Mouse (Mus musculus) midbrain, postnatal 0 days (tissue): ENCODE measurements around the gene Fank1. TPM values are rescaled to one million over a fixed set of nuclear protein-coding genes. Genes with fewer than 3 reads are reported as not detected.

Experiments
- ATAC-seq: fragments of 200-750 bp; cut with Nextera tagmentation; 2 replicates; pipeline ENCODE4 v1.8.0; 2017; ENCODE audit warnings: moderate number of reproducible peaks, mild to moderate bottlenecking, moderate TSS enrichment, moderate library complexity; ENCODE audit not compliant: low FRiP score
- DNase-seq: peaks from one replicate; pipeline ENCODE4 v3.0.0-alpha.2; 2015; ENCODE audit warnings: low spot score
- H3K27ac ChIP-seq: fragments of 300-500 bp; sonication (generic); 2 replicates; pipeline ENCODE4 v1.5.1; 2014; ENCODE audit warnings: low read depth, mild to moderate bottlenecking, low read length, mixed read lengths
- H3K27me3 ChIP-seq: fragments of 300-500 bp; sonication (generic); 2 replicates; pipeline ENCODE4 v1.6.1; 2014; ENCODE audit warnings: low read length, control low read depth, mixed read lengths; ENCODE audit not compliant: insufficient read depth
- H3K36me3 ChIP-seq: fragments of 300-500 bp; sonication (generic); 2 replicates; pipeline ENCODE4 v1.6.1; 2014; ENCODE audit warnings: low read length, control low read depth, mixed read lengths; ENCODE audit not compliant: insufficient read depth
- H3K4me1 ChIP-seq: fragments of 300-500 bp; sonication (generic); 2 replicates; pipeline ENCODE4 v1.6.1; 2014; ENCODE audit warnings: mild to moderate bottlenecking, control low read depth, antibody characterized with exemption, low read length, mixed read lengths; ENCODE audit not compliant: insufficient read depth
- H3K4me2 ChIP-seq: fragments of 300-500 bp; sonication (generic); 2 replicates; pipeline ENCODE4 v1.6.1; 2014; ENCODE audit warnings: low read depth, mild to moderate bottlenecking, low read length, mixed read lengths; ENCODE audit not compliant: poor library complexity, severe bottlenecking
- H3K4me3 ChIP-seq: fragments of 300-500 bp; sonication (generic); 2 replicates; pipeline ENCODE4 v1.5.1; 2014; ENCODE audit warnings: low read depth, mild to moderate bottlenecking, low read length, moderate library complexity
- H3K9ac ChIP-seq: fragments of 300-500 bp; sonication (generic); replicated peaks from 2 replicates; pipeline ENCODE4 v1.6.1; 2014; ENCODE audit warnings: mild to moderate bottlenecking, low read length, moderate library complexity, mixed read lengths; ENCODE audit not compliant: poor library complexity, severe bottlenecking
- H3K9me3 ChIP-seq: fragments of 300-500 bp; sonication (generic); 2 replicates; pipeline ENCODE4 v1.6.1; 2016; ENCODE audit warnings: low read length, control low read depth
- CTCF ChIP-seq: IDR thresholded peaks from 2 replicates; pipeline ENCODE4 v1.5.1; 2016; ENCODE audit warnings: antibody characterized with exemption, mild to moderate bottlenecking
- WGBS: fragments of 180-500 bp; shearing (Covaris S2); extraction: QIAGEN DNeasy Blood & Tissue Kit; methylation state at CpG from one replicate; pipeline ENCODE4 v1.1.7; 2014; 5-methylcytosine and 5-hydroxymethylcytosine counted together
- polyA plus RNA-seq: library from polyadenylated mRNA; unstranded; fragments of >200 nt; fragmentation: Nextera tagmentation; extraction: Ambion mirVana; gene quantifications from 2 replicates; pipeline ENCODE4 v1.2.1, GENCODE M21; 2015
- total RNA-seq: library from RNA; depleted of rRNA; stranded (reverse); fragments of >200 nt; gene quantifications from 2 replicates; pipeline ENCODE4 v1.2.3, GENCODE M21; 2014; rRNA removed

The Fank1 gene
- 3.0 and 4.4 TPM in 2 replicates for total RNA-seq
- polyA plus RNA-seq: 8.7 and 8.8 TPM in 2 replicates

DNA sequence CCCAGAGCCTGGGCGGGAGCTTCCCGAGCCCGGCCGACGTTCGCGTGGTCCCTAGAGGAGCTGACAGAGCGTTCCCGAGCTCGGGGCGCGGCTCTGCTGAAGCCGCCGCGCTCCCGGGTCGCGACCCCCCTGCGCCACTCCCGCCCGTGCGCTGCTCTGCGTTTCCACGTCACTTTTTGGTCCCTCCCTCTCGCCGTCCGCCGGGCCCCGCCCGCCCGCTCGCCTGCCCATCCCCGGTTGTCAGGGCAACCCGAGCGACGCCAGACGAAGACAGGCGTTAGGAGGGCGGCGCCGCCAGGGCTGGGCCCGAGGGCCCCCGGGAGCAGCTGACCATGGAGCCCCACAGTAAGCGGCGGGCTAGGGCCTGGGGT lies at the start of gene Fank1:
TSS of gene Fank1 (plus strand) at position 236 of the 371 bp plus-strand sequence.
- H3K36me3 ChIP-seq: no peaks in the 10 kb centered on the region
- under 1% methylated on average over 37 of the region's 45 CpGs for WGBS
- DNase-seq: peak; percentile 88
- peak within 1 kb of the TSS; percentile 84 for H3K9ac ChIP-seq
- H3K4me3 ChIP-seq: peak within 1 kb of the TSS; percentile 93
- 0 out of 2 replicates have a peak, but pooled peaks cover 5% of the 10 kb centered on the region for H3K4me1 ChIP-seq
- H3K27me3 ChIP-seq: no peaks in the 10 kb centered on the region
- H3K27ac ChIP-seq: no peak within 1 kb of the TSS
- TF ChIP-seq CTCF: no peak
- no peaks in the 10 kb centered on the region for H3K9me3 ChIP-seq
- peak within 1 kb of the TSS; percentile 88 for H3K4me2 ChIP-seq
- peak; percentile 93 for ATAC-seq

GRCm38 (mm10) chr7:133727027-133727426 lies 49.6 kb upstream of the Fank1 start:
- ATAC-seq: no peak
- H3K4me3 ChIP-seq: no peak overlapping the region
- 91% methylated on average over 6 of the region's 6 CpGs for WGBS
- no peaks in the 10 kb centered on the region for H3K4me1 ChIP-seq
- no peaks in the 10 kb centered on the region for H3K9me3 ChIP-seq
- H3K27ac ChIP-seq: no peak overlapping the region
- no peak for DNase-seq
- H3K9ac ChIP-seq: 0 out of 2 replicates have a peak overlapping the region, but pooled peaks have one; percentile 19
- H3K27me3 ChIP-seq: no peaks in the 10 kb centered on the region
- H3K36me3 ChIP-seq: peaks cover 34% of the 10 kb centered on the region
- H3K4me2 ChIP-seq: no peak overlapping the region
- no peak for TF ChIP-seq CTCF

- H3K9me3 ChIP-seq: no peaks in the 10 kb centered on the region
- H3K4me1 ChIP-seq: no peaks in the 10 kb centered on the region
- H3K9ac ChIP-seq: no peak overlapping the region
- H3K27ac ChIP-seq: no peak overlapping the region
- no peak for TF ChIP-seq CTCF
- ATAC-seq (no peak), DNase-seq (no peak)
- no peak overlapping the region for H3K4me2 ChIP-seq
- no peak overlapping the region for H3K4me3 ChIP-seq
- H3K27me3 ChIP-seq: no peaks in the 10 kb centered on the region
- H3K36me3 ChIP-seq: peaks cover 25% of the 10 kb centered on the region
- WGBS: 80% methylated on average over 5 of the region's 5 CpGs
These were observed 47.3 kb upstream of the Fank1 start for GRCm38 (mm10) chr7:133729351-133729750.

- H3K4me1 ChIP-seq: no peaks in the 10 kb centered on the region
- H3K27me3 ChIP-seq: no peaks in the 10 kb centered on the region
- WGBS: 86% methylated on average over 11 of the region's 11 CpGs
- H3K4me3 ChIP-seq: no peak overlapping the region
- DNase-seq (no peak), ATAC-seq (no peak)
- H3K4me2 ChIP-seq: no peak overlapping the region
- no peaks in the 10 kb centered on the region for H3K9me3 ChIP-seq
- H3K27ac ChIP-seq: no peak overlapping the region
- TF ChIP-seq CTCF: no peak
- no peak overlapping the region for H3K9ac ChIP-seq
- peaks cover 21% of the 10 kb centered on the region for H3K36me3 ChIP-seq
These were observed 46.1 kb upstream of the Fank1 start for GRCm38 (mm10) chr7:133730324-133731191.

DNA sequence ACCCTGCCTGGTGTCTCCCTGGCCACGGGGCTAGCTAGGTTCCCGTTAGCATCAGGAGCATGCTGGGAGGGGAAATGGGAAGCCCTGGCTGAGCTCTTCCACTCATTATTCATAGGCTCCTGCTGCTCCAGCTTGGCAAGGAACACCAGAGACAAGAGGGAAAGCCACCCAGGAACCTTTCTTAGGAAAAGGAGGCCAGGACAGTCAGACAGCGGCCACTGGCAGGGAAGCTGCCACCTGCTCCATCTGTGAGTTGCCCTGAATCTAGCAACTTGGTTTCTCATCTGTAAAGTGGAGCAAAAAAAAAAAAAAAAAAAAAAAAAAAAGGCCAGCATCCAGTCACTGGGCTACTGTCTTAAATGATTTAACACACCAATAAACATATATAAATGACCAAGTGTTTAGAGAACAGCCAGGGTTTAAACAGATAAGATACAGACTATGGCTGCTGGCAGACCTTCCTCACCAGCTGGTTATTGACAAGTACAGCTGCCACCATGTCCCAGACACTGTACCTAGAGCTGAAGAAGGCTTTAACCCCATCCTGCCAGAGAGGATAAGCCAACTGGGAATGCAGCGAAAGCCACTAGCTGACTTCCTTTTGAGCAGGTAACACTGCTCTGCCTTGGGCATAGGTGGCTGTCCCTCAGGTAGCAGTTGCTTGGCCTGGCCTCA lies 44.6 kb upstream of the Fank1 start:
- Histone ChIP-seq H3K4me3 (no peak overlapping the region), H3K4me2 (no peak overlapping the region), H3K27me3 (no peaks in the 10 kb centered on the region), H3K27ac (no peak overlapping the region), H3K9ac (no peak overlapping the region), H3K36me3 (peaks cover 21% of the 10 kb centered on the region), H3K4me1 (no peaks in the 10 kb centered on the region), H3K9me3 (no peaks in the 10 kb centered on the region)
- TF ChIP-seq CTCF: no peak
- WGBS: 65% methylated on average over 4 of the region's 4 CpGs
- DNase-seq (peak; percentile 71), ATAC-seq (no peak; the same call in 1 of the 2 replicates)

GRCm38 (mm10) chr7:133740558-133740957 lies 36.1 kb upstream of the Fank1 start:
- H3K36me3 ChIP-seq: peaks cover 23% of the 10 kb centered on the region; the same call in 1 of the 2 replicates
- no peak overlapping the region for H3K4me3 ChIP-seq
- H3K27me3 ChIP-seq: no peaks in the 10 kb centered on the region
- DNase-seq: no peak
- no peaks in the 10 kb centered on the region for H3K4me1 ChIP-seq
- no peak overlapping the region for H3K27ac ChIP-seq
- no peak overlapping the region for H3K9ac ChIP-seq
- no peak for ATAC-seq
- no peak for TF ChIP-seq CTCF
- H3K9me3 ChIP-seq: no peaks in the 10 kb centered on the region
- no peak overlapping the region for H3K4me2 ChIP-seq
- WGBS: 96% methylated on average over 7 of the region's 7 CpGs
